Mouse (Mus musculus): Measurements from ENCODE around the gene Gm8994.
"Not testable (repeated sequence)": the region's sequence is repeated elsewhere in the genome, so short reads cannot be mapped to it uniquely, and the experiment has no call there.

Gm8994 gene

DNA sequence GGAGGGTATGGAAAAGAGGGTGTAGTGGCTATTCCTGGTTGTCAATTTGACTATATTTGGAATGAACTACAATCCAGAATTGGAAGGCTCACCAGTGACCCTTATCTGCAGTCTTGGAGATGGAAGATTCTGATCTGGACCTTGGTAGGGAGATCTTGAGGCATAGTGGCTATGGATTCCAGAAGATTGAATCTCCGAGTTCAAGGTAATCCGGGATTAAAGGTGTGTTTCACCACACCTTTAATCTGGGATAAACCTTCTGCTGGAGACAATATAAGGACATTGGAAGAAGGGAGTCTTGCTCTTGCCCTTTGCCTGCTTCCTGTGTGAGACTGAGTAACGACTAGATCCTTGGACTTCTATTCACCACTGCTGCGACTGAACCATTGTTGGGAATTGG is at the start of gene Gm8994:
TSS of gene Gm8994 (plus strand) at position 301 of the 400 bp plus-strand sequence.
- not testable (repeated sequence) for DNase-seq (ENCODE audit: low read depth, low spot score)

DNA sequence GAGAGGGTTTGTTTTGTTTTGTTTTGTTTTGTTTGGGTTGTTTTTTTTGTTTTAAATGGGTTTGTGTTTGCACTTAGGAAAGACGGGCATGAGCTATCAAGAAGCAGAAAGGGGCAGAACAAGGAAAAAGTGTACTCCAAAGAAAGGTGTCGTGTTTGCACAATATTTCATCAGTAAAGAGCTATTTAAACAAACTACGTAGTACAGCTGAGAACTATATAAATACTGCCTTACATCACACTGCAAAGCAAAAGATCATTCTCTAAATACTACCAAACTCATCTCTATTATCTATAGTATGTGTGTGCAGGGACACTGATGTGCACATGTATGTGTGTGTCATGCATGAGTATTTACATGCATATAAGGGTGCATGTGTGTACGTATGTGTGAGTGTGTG is 49.7 kb upstream of the Gm8994 start:
- no peak for DNase-seq (ENCODE audit: low read depth, low spot score)

- no peak for DNase-seq (ENCODE audit: low read depth, low spot score)
Measured at GRCm38 (mm10) chr6:136284565-136284964, 42.8 kb upstream of the Gm8994 start.

GRCm38 (mm10) chr6:136286180-136286579 is 41.2 kb upstream of the Gm8994 start:
- no peak for DNase-seq (ENCODE audit: low read depth, low spot score)

- DNase-seq (ENCODE audit: low read depth, low spot score): no peak
Measured at GRCm38 (mm10) chr6:136286589-136286988, 40.8 kb upstream of the Gm8994 start.

DNA sequence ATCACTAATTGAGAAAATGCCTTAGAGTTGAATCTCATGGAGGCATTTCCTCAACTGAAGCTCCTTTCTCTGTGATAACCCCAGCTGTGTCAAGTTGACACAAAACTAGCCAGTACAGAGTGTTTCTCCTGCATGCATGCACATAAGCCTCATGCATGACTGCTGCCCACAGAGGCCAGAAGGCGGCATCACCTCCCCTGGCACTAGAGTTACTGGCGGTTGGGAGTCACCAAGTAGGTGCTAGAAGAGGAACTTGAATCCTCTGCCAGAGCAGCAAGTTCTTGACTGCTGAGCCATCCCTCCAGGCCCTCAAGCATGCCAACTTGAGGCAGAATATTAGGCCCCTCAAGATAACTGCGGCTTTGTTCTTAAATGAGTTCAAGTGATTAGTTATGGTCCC is 35.9 kb upstream of the Gm8994 start:
- DNase-seq (ENCODE audit: low read depth, low spot score): no peak

DNA sequence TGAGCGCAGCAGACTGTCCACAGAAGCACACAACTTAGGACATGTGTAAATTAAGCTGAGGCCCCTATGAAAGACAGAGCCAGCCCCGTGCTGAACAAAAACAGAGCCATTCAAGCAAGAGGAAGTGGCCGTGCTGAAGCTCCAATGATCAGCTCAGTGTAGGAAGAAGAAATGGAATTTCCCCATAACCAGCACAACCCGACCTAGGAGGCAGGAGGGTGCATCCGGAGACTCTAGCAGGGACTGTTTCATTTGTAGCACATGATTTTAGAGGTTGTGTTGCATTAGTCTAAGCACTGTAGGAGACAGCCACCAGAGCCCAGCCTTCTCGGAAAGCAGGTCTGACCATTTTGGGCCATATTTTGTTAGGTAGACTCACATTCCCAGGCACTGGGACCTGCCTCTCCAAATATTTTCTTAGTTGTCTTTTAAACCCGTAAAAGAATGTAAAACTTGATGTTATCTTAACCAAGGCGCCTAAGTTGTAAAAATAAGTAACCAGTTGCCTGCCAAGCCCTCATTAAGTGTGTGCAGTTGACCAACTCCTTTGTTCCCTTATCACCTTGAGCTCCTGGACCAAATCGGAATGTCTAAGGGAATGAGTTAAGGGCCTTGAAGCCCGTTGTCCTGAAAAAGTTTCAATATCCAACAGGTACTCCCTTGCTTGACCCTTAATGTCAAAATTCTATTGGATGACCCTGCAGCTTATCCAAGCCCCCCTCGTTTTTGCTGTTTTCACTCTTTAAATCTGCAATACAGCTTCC is 35.2 kb upstream of the Gm8994 start:
- no peak for DNase-seq (ENCODE audit: low read depth, low spot score)

DNA sequence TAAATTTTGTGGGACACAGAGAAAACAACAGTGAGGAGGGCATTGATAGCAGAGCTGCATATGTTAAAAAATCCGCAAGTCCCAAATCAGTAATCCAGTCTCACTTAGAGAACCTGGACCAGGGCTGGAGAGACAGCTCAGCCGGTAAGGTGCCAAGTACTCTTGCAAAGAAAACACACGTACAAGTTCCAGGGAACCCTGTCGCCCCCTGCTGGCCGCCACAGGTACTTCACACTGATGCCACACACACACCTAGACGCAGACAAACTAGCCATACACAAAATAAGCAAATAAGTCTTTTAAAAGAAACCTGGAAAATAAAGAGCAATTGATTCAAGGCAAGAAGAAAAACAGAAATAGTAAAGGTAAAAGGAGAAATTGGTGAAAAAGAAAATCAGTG is 33.6 kb upstream of the Gm8994 start:
- peak; percentile 14 for DNase-seq (ENCODE audit: low read depth, low spot score)

DNA sequence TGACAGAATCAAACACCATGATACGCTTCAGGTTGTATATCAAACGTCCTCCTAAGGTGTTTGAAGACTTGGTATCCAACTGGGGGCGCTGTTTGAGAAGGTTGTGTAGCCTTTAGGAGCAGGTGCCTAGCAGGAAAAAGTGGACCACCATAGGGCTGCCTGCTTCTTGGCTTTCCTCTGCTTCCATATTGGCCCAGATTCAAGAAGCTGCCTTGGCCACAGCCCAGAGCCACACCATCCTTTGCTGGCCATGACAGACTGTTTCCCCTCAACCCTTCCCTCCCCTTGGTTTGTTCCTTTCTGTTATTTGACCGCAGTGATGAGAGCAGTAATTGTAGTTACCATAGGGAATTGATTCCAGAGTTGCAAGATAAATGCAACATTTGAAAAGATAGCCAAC is 31.5 kb upstream of the Gm8994 start:
- no peak for DNase-seq (ENCODE audit: low read depth, low spot score)

GRCm38 (mm10) chr6:136296251-136296650 is 31.1 kb upstream of the Gm8994 start:
- no peak for DNase-seq (ENCODE audit: low read depth, low spot score)

GRCm38 (mm10) chr6:136303514-136303913 is 23.8 kb upstream of the Gm8994 start:
- no peak for DNase-seq (ENCODE audit: low read depth, low spot score)

DNA sequence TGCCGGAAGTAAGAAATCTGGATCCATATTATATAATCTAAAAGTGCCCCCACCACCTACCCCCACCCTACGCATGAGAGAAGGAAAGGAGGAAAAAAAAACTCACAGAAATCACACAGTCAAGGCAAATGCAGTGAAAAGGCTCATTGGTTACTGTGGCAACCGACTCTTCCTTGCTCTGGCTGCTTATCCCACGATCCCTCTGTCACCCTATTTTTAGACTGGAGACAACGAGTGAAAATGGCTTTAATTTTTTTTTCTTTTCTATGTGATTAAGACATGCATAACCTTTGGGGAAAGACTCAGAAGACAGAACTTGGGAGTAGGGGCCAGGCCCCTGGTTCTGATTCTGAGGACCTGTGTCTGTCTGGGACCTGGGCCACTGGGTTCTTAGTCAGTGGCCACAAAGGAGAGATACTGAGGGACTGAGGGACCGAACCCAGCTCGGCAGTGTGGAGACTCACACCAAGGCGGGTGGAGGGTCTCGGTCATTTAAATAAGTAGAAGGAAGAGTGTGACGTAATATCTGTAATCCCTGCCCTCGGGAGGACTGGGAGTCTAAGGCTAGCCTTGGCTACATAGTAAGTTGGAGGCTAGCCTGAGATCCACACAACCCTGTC is 22.9 kb upstream of the Gm8994 start:
- DNase-seq (ENCODE audit: low read depth, low spot score): no peak

- DNase-seq (ENCODE audit: low read depth, low spot score): peak; percentile 55
Measured at GRCm38 (mm10) chr6:136309487-136309886, 17.9 kb upstream of the Gm8994 start.

DNA sequence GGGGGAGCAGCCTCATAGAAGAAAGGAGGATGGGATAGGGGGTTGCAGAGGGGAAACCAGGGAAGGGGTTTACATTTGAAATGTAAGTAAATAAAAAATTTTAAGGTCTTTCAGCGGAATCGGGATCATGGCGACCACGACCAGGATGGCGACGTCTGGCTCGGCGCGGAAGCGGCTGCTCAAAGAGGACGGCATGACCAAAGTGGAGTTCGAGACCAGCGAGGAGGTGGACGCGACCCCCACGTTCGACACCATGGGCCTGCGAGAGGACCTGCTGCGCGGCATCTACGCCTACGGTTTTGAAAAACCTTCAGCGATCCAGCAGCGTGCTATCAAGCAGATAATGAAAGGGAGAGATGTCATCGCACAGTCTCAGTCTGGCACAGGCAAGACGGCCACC is 1.1 kb downstream of the Gm8994 start:
- not testable (repeated sequence) for DNase-seq (ENCODE audit: low read depth, low spot score)

GRCm38 (mm10) chr6:136340669-136341068 is 13.3 kb downstream of the Gm8994 start:
- no peak for DNase-seq (ENCODE audit: low read depth, low spot score)

- DNase-seq (ENCODE audit: low read depth, low spot score): no peak
Measured at GRCm38 (mm10) chr6:136341093-136341492, 13.8 kb downstream of the Gm8994 start.

GRCm38 (mm10) chr6:136343868-136344267 is 16.5 kb downstream of the Gm8994 start:
- no peak for DNase-seq (ENCODE audit: low read depth, low spot score)

GRCm38 (mm10) chr6:136345034-136345433 is 17.7 kb downstream of the Gm8994 start:
- no peak for DNase-seq (ENCODE audit: low read depth, low spot score)

DNA sequence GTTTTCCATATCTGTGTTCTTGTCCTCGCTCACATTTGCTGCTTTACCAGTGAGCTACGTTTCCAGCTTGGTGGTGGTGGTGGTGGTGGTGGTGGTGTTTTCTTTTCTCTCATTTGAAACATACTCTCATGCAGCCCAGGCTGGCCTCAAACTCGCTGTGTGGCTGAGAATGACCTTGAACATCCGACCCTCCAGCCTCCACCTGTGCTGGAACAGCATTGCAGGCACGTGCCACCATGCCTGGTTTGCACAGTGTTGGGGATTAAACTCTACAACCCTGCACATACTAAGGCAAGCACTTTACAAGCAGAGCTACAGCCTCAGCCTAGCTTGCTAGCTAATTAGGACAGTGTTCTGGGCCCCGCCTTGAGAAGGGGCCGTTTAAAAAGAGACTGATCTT is 18.3 kb downstream of the Gm8994 start:
- DNase-seq (ENCODE audit: low read depth, low spot score): no peak

- DNase-seq (ENCODE audit: low read depth, low spot score): no peak
Measured at GRCm38 (mm10) chr6:136347053-136347452, 19.7 kb downstream of the Gm8994 start.

DNA sequence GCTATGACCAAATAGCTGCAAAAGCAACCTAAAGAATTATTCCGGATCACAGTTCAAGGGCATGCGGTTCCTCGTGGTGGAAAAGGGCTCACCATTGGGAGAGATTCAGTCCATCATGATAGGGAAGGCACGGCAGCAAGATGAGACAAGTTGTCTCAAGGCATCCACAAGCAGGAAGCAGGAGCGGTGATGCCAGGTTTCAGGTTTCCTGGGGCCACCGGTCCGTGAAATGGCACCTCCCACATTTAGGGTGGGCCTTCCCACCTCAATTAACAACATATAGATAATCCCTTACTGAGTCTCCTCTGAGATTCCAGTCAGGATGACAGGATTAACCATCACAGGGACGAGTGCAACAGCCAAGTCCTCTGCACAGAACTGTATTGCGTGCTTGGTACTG is 20.3 kb downstream of the Gm8994 start:
- DNase-seq (ENCODE audit: low read depth, low spot score): no peak

GRCm38 (mm10) chr6:136353399-136354184 is 26.3 kb downstream of the Gm8994 start:
- DNase-seq (ENCODE audit: low read depth, low spot score): peak; percentile 87

GRCm38 (mm10) chr6:136358471-136358870 is 31.1 kb downstream of the Gm8994 start:
- DNase-seq (ENCODE audit: low read depth, low spot score): no peak
